Mouse (Mus musculus) adrenal gland, postnatal 0 days (tissue): ENCODE measurements around the gene Zfp428. TPM values are rescaled to one million over a fixed set of nuclear protein-coding genes. Genes with fewer than 3 reads are reported as not detected.

Experiments used
- polyA plus RNA-seq: library from polyadenylated mRNA; unstranded; fragments of >200 nt; fragmentation: Nextera tagmentation; extraction: Ambion mirVana; gene quantifications from 2 replicates; pipeline ENCODE4 v1.2.1, GENCODE M21; 2015

Gene Zfp428
- polyA plus RNA-seq = 24.2 and 36.0 TPM in 2 replicates

GRCm38 (mm10) chr7:24506838-24507725 lies at the start of gene Zfp428:
Gene Zfp428, plus strand, starts transcription at chr7:24507006.

DNA sequence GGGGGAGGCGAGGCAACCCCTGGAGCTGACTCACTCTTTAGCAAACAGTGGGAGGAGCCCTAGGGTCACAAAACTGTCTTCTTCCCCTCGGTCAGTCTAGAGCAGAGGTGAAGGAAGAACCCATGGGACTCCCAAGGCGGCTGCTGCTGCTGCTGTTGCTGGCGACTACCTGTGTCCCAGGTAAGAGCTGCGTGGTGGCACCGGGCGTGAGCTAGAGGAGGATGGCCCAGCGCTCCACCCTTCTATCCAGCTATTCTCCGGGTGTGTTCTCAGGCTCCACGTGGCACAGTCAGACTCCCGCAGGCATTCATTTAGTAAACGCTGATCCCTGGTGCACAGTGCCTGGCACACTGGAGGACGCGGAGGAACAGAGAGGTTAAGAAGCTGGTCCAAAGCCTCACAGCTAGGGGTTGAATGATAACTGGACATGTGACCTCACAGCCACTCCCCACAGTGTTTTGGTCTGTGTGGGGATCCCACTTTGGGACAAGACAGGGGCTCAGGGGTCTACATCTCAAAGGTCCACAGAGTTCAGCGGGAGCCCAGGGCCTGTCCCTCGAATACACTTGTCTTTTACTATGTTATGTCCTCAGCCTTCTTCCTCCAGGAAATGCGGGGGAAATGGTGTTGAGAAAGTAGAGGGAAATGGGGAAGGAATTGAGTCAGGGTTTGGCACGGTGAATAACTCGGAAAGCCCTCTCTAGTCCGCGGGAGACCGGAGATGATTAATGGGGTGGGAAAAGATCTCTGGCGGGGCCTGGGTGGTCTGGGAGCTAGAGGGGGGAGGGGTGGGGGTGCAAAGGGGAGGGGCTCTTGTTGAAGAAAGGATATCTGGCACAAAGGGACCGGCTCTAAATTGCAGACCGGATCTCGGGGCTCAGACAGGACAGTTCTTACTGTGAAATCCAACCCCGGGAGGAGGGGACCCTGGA lies 44.2 kb upstream of the Zfp428 start, which contains the start of gene Plaur:
Gene Plaur (plus strand): TSS at position 97 of the 932 bp plus-strand sequence.

DNA sequence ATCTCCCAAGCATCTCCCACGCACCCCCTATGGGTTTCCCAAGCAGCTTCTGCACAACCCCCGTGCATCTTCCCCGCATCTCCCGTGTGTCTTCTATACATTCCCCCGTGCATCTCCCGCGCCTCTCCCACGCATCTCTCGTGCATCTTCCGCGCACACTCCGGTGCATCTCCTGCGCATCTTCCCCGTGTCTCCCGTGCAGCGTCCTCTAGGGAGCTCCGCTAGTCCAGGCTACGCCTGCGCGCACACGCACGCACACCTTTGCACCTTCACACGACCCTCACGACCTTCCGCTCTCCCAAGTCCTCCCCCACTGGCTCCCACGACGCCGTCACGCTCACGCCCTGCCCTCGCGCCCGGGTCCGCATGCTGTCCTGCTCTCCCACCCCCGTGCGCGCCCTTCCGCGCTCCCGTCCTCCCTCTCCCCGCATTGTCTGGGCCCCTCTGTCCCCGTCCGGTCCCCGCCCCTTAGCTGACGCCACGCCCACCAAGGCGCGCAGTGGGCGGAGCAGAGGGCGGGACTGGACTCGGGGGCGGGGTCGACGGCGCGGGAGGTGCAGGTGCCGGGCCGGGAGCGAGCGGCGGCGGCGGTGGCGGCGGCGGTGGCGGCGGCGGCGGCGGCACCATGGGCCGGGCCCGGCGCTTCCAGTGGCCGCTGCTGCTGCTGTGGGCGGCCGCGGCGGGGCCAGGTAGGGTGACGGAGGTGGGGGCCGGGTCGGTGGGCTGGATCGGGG lies 25.2 kb upstream of the Zfp428 start, which contains the start of gene Cadm4:
Gene Cadm4 (plus strand): TSS at position 550 of the 734 bp plus-strand sequence.

DNA sequence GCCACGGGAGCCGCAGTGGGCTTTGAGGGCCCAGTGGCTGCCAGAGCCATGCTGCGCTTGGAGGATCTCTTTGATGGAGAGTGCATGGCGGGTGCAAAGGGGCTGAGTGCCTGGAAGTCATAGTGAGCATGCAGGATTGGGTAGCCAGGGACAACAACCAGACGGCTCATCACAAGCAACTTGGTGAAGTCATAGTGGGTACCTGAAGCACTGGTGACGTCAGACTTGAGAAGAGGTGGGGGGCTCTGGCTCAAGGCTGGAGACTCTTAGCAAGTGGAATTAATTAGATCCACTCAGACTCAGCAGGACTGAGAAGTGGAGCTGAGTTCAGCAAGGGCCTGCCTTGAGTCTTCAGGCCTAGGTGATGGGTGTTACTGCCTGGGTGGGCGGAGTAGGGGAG lies 5.5 kb downstream of the Zfp428 start, which contains the start of gene AC161166.1:
Gene AC161166.1 (minus strand): TSS at position 101 of the 400 bp plus-strand sequence.

DNA sequence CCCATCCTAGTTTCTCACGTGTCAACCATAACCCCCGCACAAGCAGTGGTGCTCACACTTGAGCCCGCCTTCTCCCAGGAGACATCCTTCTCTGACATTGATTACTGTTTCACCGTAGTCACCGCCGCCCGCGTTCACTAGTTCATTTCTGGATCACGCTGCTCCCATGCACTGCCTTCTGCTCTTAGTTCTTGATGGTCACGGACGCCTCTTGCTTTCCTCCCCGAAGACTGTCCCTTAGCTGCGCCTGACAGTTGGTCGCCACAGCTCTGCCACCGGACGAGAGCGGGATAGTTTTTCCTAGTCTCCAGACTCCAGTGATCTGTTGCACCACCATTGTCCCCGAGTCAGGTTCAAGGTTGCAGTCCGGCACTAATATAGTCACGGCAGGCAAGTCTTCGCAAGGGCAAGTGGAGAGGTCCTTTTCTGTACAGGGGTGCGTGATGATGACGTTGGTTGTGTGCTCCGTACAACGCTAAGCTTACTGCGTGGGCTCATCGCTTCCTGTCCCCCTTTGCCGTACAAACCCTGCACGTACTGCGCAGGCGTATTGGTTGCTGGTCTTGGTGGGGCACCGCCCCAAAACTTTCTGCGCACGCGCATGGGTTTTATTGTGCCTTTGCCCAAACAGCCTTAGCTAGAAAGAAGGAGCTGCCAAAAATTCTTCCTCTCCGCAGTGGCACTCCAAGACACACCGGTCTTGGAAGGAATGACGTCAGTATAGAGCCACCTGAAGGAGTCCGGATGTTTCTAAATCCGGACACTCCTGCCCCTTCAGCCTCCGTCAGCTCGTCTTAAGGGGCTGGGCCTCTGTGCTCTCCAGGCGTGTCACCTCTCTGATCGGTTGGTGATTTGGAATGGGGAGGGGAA lies 23.5 kb downstream of the Zfp428 start, which contains the start of gene Irgq:
Gene Irgq (plus strand): TSS at position 628 of the 870 bp plus-strand sequence.

DNA sequence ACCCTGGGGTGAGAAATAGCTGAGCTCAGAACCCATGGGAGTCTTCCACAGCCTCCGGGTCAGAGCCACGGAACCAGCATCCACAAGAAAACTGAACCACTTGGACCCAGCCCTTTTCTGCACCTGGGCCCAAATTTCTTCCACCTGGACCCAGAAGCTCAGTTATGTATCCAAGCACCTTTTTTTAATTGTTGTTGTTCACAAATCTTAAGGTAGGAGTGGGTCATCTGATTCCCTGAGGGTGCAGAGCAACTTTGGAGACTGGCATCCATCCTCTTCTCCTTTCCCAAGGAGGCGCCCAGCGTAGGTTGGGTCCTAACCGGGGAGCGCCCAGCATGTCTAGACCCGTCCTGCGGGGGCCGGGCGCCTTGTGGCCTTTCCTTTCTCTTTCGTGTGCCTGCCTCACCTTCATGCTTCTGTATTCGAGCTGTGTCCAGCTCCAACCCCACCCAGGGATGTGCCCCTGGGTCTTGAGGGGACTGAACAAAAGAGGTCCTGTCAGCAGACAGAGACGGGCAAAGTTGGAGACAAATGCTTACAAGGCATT lies 39.3 kb downstream of the Zfp428 start, which contains the start of the genes Pinlyp and Xrcc1:
Gene Pinlyp (minus strand): TSS at position 51 of the 547 bp plus-strand sequence.
Gene Xrcc1 (plus strand): TSS at position 222 of the 547 bp plus-strand sequence.

Other genes with a start within 250 kb of the Zfp428 start
- 4.0 and 5.2 TPM in 2 replicates for gene Zfp93, start 236.6 kb upstream of the Zfp428 start, polyA plus RNA-seq
- 12.2 and 18.2 TPM in 2 replicates for gene Zfp61, start 205.8 kb upstream of the Zfp428 start, polyA plus RNA-seq
- 6.7 and 7.9 TPM in 2 replicates for gene Zfp94, start 190.3 kb upstream of the Zfp428 start, polyA plus RNA-seq
- 0.14 TPM in 1 of 2 replicates, not detected in the other for gene Tescl, start 173.1 kb upstream of the Zfp428 start, polyA plus RNA-seq
- 0.14 TPM in 1 of 2 replicates, not detected in the other for gene Lypd5, start 157.8 kb upstream of the Zfp428 start, polyA plus RNA-seq
- 3.2 and 7.2 TPM in 2 replicates for gene Kcnn4, start 136.7 kb upstream of the Zfp428 start, polyA plus RNA-seq
- 11.1 and 18.4 TPM in 2 replicates for gene Smg9, start 107.4 kb upstream of the Zfp428 start, polyA plus RNA-seq
- not detected in 2 replicates for gene Irgc1, start 54.7 kb upstream of the Zfp428 start, polyA plus RNA-seq
- gene Plaur, start 44.5 kb upstream of the Zfp428 start, polyA plus RNA-seq = 9.6 and 13.0 TPM in 2 replicates
- 5.0 and 8.1 TPM in 2 replicates for gene Cadm4, start 25.0 kb upstream of the Zfp428 start, polyA plus RNA-seq
- gene AC161166.1, start 5.4 kb downstream of the Zfp428 start, polyA plus RNA-seq = 0.11 TPM in 1 of 2 replicates, not detected in the other
- 5.6 and 6.5 TPM in 2 replicates for gene Irgq, start 23.7 kb downstream of the Zfp428 start, polyA plus RNA-seq
- gene Pinlyp, start 39.1 kb downstream of the Zfp428 start, polyA plus RNA-seq = 0.28 and 0.41 TPM in 2 replicates
- 35.5 and 44.2 TPM in 2 replicates for gene Xrcc1, start 39.3 kb downstream of the Zfp428 start, polyA plus RNA-seq
- gene Ethe1, start 80.5 kb downstream of the Zfp428 start, polyA plus RNA-seq = 20.5 and 25.9 TPM in 2 replicates
- gene Zfp575, start 80.6 kb downstream of the Zfp428 start, polyA plus RNA-seq = 2.8 and 5.6 TPM in 2 replicates
- 0.30 and 0.36 TPM in 2 replicates for gene Phldb3, start 103.8 kb downstream of the Zfp428 start, polyA plus RNA-seq
- gene Lypd3, start 129.5 kb downstream of the Zfp428 start, polyA plus RNA-seq = 1.6 and 2.0 TPM in 2 replicates
- not detected in 2 replicates for gene Tex101, start 169.7 kb downstream of the Zfp428 start, polyA plus RNA-seq
- not detected in 2 replicates for gene BC049730, start 202.2 kb downstream of the Zfp428 start, polyA plus RNA-seq
- gene Gm4763, start 219.9 kb downstream of the Zfp428 start, polyA plus RNA-seq = not detected in 2 replicates